Mouse (Mus musculus) myocyte (in vitro differentiated cells): ENCODE results near the gene Arl4d. TPM values are rescaled to one million over a fixed set of nuclear protein-coding genes. Genes with fewer than 3 reads are reported as not detected.

ENCODE experiments used
- H3K27me3 ChIP-seq: one replicate; pipeline ENCODE4 v1.6.1; 2011; ENCODE audit not compliant: control insufficient read depth, insufficient read depth, insufficient read length
- H3K36me3 ChIP-seq: one replicate; pipeline ENCODE4 v1.6.1; 2011; ENCODE audit not compliant: control insufficient read depth, insufficient read depth
- H3K4me2 ChIP-seq: one replicate; pipeline ENCODE4 v1.6.1; 2011; ENCODE audit warnings: low read depth, control low read depth
- H3K4me3 ChIP-seq: one replicate; pipeline ENCODE4 v1.5.1; 2011; ENCODE audit warnings: mild to moderate bottlenecking, control low read depth, moderate library complexity
- H3K79me2 ChIP-seq: one replicate; pipeline ENCODE4 v1.6.1; 2011; ENCODE audit not compliant: control insufficient read depth, insufficient read depth
- H3ac ChIP-seq: one replicate; pipeline ENCODE4 v1.6.1; 2011; ENCODE audit not compliant: control insufficient read depth, insufficient read length
- CEBPB ChIP-seq: IDR thresholded peaks from 2 replicates; pipeline ENCODE4 v1.6.1; 2011; ENCODE audit warnings: mild to moderate bottlenecking, moderate library complexity; ENCODE audit not compliant: poor library complexity, insufficient read depth, severe bottlenecking
- E2F4 ChIP-seq: IDR thresholded peaks from one replicate; pipeline ENCODE4 v1.6.1; 2011; ENCODE audit warnings: mild to moderate bottlenecking, control low read depth, moderate library complexity; ENCODE audit not compliant: insufficient read depth
- MAX ChIP-seq: IDR thresholded peaks from one replicate; pipeline ENCODE4 v1.6.1; 2011; ENCODE audit warnings: low read depth, mild to moderate bottlenecking, control low read depth
- MYOD1 ChIP-seq, 3 experiments: IDR thresholded peaks; one replicate each; pipeline ENCODE4 v1.6.1; 2011; ENCODE audit warnings: control low read depth in 2 of 3, low read depth in 2 of 3, mild to moderate bottlenecking in 2 of 3, moderate library complexity in 1 of 3; ENCODE audit not compliant: insufficient read length in 2 of 3, control insufficient read depth in 1 of 3
- MYOG ChIP-seq, 3 experiments: IDR thresholded peaks; one replicate each; pipeline ENCODE4 v1.6.1; 2011; ENCODE audit warnings: control low read depth in 2 of 3, low read depth in 2 of 3, mild to moderate bottlenecking in 2 of 3; ENCODE audit not compliant: insufficient read length in 2 of 3, control insufficient read depth in 1 of 3, insufficient read depth in 1 of 3
- POLR2A ChIP-seq: IDR thresholded peaks from one replicate; pipeline ENCODE4 v1.6.1; 2011; ENCODE audit warnings: low read depth, mild to moderate bottlenecking, control low read depth, moderate library complexity; ENCODE audit not compliant: insufficient read length
- POLR2AphosphoS2 ChIP-seq: IDR thresholded peaks from one replicate; pipeline ENCODE4 v1.6.1; 2011; ENCODE audit warnings: low read depth, control low read depth; ENCODE audit not compliant: insufficient read length
- REST ChIP-seq: IDR thresholded peaks from one replicate; pipeline ENCODE4 v1.6.1; 2011; ENCODE audit warnings: mild to moderate bottlenecking, control low read depth, moderate library complexity; ENCODE audit not compliant: insufficient read depth, insufficient read length
- SRF ChIP-seq: IDR thresholded peaks from one replicate; pipeline ENCODE4 v1.6.1; 2011; ENCODE audit warnings: low read depth; ENCODE audit not compliant: control insufficient read depth, insufficient read length
- TCF12 ChIP-seq: IDR thresholded peaks from one replicate; pipeline ENCODE4 v1.6.1; 2011; ENCODE audit warnings: mild to moderate bottlenecking, control low read depth; ENCODE audit not compliant: poor library complexity, insufficient read depth, severe bottlenecking
- TCF3 ChIP-seq: IDR thresholded peaks from one replicate; pipeline ENCODE4 v1.6.1; 2011; ENCODE audit warnings: low read depth, control low read depth; ENCODE audit not compliant: insufficient read length
- USF1 ChIP-seq: IDR thresholded peaks from one replicate; pipeline ENCODE4 v1.6.1; 2011; ENCODE audit warnings: low read depth, mild to moderate bottlenecking, control low read depth, moderate library complexity
- polyA plus RNA-seq: library from polyadenylated mRNA; unstranded; fragments of >200 nt; fragmentation: generic; extraction: Trizol; gene quantifications from one replicate; pipeline ENCODE4 v1.2.1, GENCODE M21; 2012; ENCODE audit warnings: missing spikeins

Gene Arl4d
- polyA plus RNA-seq, 1 experiment, result 7.7 TPM

DNA sequence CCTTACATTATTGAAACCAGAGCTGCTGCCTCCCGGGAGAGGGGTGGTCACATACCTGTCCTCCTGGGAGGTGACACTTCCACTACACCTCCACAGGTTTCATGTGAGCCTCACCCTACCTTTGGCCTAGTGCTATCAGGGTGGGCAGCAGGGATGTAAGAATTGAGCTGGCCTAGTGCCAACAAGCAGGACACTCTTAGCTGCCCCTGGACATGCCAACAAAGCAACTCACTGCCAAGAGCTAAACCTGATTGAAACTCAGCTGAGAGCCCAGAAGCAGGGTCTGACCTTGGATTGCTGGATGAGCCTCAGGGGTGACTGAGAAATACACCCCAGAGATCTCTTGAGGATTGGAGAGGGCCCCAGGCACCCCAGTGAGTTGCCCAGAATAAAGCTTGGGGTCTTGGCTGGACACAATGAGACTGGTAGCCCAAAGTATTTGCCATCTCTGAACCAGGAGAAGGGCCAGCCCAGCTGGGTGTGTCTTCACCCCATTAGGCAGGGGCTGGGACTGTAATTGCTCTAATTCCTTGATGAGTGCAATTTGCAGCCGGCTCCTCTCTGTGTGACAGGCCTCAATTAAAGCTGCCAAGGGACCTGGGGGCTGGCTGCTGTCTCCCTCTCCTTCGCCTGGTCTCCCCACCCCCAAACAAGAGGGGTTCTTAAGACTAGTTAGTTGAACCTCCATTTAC, 15.4 kb downstream of the Arl4d start:
- no peaks in the 10 kb centered on the region for H3K27me3 ChIP-seq
- TF ChIP-seq REST, result no peak
- TF ChIP-seq SRF, result no peak
- no peak for TF ChIP-seq CEBPB
- no peak for TF ChIP-seq MYOD1 (IDR thresholded peaks at IDR 0.05; ENCODE audit: control insufficient read depth in 1 of 3, insufficient read length in 2 of 3, low read depth in 2 of 3)
- no peak for TF ChIP-seq TCF3
- no peak for TF ChIP-seq POLR2A
- TF ChIP-seq TCF12, result no peak
- no peak for TF ChIP-seq MAX
- H3K79me2 ChIP-seq, result no peaks in the 10 kb centered on the region
- no peaks in the 10 kb centered on the region for H3K36me3 ChIP-seq
- no peak overlapping the region for H3K4me2 ChIP-seq
- no peak overlapping the region for H3K4me3 ChIP-seq
- H3ac ChIP-seq, result no peak overlapping the region

GRCm38 (mm10) chr11:101681968-101682367, 16.6 kb downstream of the Arl4d start:
- Histone ChIP-seq H3K4me2 (no peak overlapping the region), H3K4me3 (no peak overlapping the region), H3K36me3 (no peaks in the 10 kb centered on the region), H3K27me3 (no peaks in the 10 kb centered on the region), H3ac (no peak overlapping the region), H3K79me2 (no peaks in the 10 kb centered on the region)
- TF ChIP-seq REST (no peak), MAX (no peak), TCF12 (no peak)

- Histone ChIP-seq H3K27me3 (no peaks in the 10 kb centered on the region), H3K4me3 (no peak overlapping the region), H3K36me3 (no peaks in the 10 kb centered on the region), H3K79me2 (no peaks in the 10 kb centered on the region), H3ac (no peak overlapping the region), H3K4me2 (no peak overlapping the region)
- TF ChIP-seq MAX (no peak), MYOG (IDR thresholded peaks at IDR 0.05; ENCODE audit: control insufficient read depth in 1 of 3, insufficient read depth in 1 of 3, insufficient read length in 2 of 3, low read depth in 2 of 3) (no peak), POLR2A (no peak), CEBPB (no peak), USF1 (no peak), TCF12 (no peak), POLR2AphosphoS2 (no peak), REST (no peak), E2F4 (no peak), SRF (no peak), MYOD1 (IDR thresholded peaks at IDR 0.05; ENCODE audit: control insufficient read depth in 1 of 3, insufficient read length in 2 of 3, low read depth in 2 of 3) (no peak)
Observed at GRCm38 (mm10) chr11:101682410-101682960, 17.1 kb downstream of the Arl4d start.

DNA sequence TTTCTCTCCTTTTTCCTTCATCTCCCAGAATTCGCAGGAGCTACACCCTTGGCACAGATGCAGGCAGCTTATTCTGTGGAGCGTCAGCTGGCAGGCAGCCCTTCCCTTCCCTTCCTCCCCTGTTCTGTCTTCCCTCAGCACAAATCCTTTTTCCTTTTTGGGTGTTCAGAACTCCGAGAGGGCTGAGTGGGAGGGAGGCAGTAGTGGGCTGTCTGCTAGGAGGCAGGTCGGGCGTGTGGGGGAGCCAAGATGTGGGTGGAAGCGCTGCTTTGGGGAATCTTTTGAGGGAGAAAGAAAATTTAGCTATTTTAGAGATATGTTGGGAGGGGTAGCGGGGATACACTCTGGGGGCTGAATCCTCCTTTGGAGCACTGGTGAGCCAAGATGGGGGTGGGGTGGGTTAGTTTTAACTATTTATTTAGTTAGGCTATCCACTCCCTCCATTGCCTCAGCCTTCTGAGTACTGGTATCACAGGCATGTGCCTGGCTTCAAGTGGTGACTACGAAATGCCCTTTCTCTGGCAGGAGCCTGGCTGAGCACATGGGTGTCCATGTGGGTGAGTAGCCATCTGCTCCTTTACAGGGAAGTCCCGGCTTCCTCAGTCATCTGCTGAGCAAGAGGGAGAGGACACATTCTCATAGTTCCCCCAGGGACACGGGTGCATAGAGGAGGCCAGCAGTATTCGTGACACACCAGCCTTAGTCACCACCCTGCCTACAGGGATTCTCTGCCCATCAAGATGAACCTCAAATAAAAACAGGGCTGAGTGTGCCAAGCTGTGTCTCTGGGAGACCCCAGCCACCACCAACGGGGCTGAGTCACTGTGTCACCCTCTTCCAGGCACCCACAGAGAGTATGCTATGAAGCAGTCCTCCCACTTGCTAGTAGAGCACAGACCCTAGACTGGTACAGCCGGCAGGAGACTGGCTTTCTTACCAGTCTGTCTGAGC, 22.3 kb downstream of the Arl4d start:
- Histone ChIP-seq H3ac (no peak overlapping the region), H3K36me3 (no peaks in the 10 kb centered on the region), H3K4me2 (peak overlapping the region; percentile 86), H3K4me3 (no peak overlapping the region), H3K27me3 (no peaks in the 10 kb centered on the region), H3K79me2 (no peaks in the 10 kb centered on the region)
- TF ChIP-seq SRF (no peak), POLR2AphosphoS2 (peak; percentile 13), MYOD1 (IDR thresholded peaks at IDR 0.05; ENCODE audit: control insufficient read depth in 1 of 3, insufficient read length in 2 of 3, low read depth in 2 of 3) (peak in 2 of 3 experiments; percentile 26 to 55), MAX (peak; percentile 80), TCF12 (no peak), MYOG (IDR thresholded peaks at IDR 0.05; ENCODE audit: control insufficient read depth in 1 of 3, insufficient read depth in 1 of 3, insufficient read length in 2 of 3, low read depth in 2 of 3) (peak in 1 of 3 experiments; percentile 38), REST (no peak), POLR2A (peak; percentile 33), E2F4 (no peak), CEBPB (0 out of 2 replicates have a peak, but pooled peaks have one; percentile 5), TCF3 (no peak), USF1 (peak; percentile 6)

- H3ac ChIP-seq, result no peak overlapping the region
- H3K27me3 ChIP-seq, result no peaks in the 10 kb centered on the region
- TF ChIP-seq MYOG (IDR thresholded peaks at IDR 0.05; ENCODE audit: control insufficient read depth in 1 of 3, insufficient read depth in 1 of 3, insufficient read length in 2 of 3, low read depth in 2 of 3) (no peak), TCF3 (no peak), SRF (no peak), CEBPB (no peak), USF1 (no peak), MAX (no peak), TCF12 (no peak), REST (no peak)
- no peak overlapping the region for H3K4me3 ChIP-seq
- no peaks in the 10 kb centered on the region for H3K36me3 ChIP-seq
- no peaks in the 10 kb centered on the region for H3K79me2 ChIP-seq
- H3K4me2 ChIP-seq, result no peak overlapping the region
Observed at GRCm38 (mm10) chr11:101689701-101690113, 24.4 kb downstream of the Arl4d start.
